Mouse (Mus musculus) adrenal gland (tissue): Measurements from ENCODE around the gene Agbl2.

Experiments
- intact Hi-C: fragments of 180-260 bp; cut with DNase I; formaldehyde crosslinking; loops from one replicate; pipeline ENCODE4 v1.15.1; 2025
- long read RNA-seq, 2 experiments: library from polyadenylated mRNA; unstranded; transcript quantifications; one replicate each; pipeline ENCODE4 v2.0.0; 2020; ENCODE audit warnings: borderline replicate concordance in 1 of 2; ENCODE audit not compliant: insufficient replicate concordance in 1 of 2

Agbl2 gene
- long read RNA-seq, experiment 1, result 0 reads
- long read RNA-seq, experiment 2, result 0 reads

DNA sequence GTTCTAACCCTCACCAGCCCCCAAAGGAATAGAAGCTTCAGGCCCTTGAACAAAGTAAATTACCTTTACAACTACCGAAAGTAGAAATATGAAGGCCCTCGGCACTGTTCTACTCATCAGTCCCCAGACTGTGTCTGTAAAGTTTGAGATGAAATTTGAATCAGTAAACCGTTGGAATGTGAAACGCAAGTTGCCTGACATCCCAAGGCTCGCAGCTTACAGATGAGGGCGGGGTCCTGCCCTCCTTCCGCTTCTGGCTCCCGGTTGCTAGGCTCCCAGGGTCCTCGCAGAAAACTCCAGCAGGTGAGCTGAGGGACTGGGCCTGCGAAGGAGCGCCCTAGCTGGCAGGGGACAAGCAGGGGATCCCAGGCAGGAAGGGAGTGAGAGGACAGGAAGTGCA, at the start of gene Agbl2:
Agbl2 (plus strand) TSS at position 270 of the 400 bp plus-strand sequence.
- intact Hi-C loops, result no loop called here

DNA sequence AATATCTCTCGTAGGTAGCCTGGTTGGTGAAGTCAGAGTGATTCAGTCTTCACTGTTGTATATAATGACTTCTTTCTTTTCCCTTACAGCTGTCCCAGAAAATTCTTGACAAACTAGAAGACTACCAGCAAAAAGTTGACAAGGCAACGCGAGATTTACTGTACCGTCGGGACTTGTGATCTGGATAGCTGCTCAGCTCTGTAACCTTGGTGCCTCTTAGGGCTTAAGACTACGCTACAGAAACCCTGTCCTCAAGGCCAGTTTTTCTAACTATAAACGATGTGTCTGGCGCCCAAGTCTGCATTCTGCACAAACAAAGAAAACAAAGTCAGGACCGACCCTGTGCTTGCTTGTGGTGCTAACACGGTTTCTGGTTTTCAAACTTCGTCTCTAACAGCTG, 47.2 kb upstream of the Agbl2 start:
- intact Hi-C loops, result no loop called here

DNA sequence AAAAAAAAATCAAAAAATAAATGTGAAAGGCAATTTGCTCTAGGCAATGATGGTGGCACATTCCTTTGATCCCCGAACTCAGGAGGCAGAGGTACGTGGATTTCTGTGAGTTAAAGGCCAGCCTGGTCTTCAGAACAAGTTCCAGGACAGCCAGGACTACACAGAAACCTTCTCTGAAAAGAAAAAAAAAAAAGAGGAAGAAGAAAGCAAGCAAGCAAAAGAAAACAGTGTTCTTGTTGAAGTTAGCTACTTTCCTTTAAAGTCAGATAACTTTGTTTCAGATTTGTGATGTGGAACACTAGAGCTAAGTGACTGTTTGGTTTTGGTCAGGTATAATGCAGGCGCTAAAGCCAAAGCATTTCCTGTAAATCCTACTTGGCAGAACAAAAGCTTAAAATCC, 43.7 kb upstream of the Agbl2 start:
- intact Hi-C loops, result no loop called here

DNA sequence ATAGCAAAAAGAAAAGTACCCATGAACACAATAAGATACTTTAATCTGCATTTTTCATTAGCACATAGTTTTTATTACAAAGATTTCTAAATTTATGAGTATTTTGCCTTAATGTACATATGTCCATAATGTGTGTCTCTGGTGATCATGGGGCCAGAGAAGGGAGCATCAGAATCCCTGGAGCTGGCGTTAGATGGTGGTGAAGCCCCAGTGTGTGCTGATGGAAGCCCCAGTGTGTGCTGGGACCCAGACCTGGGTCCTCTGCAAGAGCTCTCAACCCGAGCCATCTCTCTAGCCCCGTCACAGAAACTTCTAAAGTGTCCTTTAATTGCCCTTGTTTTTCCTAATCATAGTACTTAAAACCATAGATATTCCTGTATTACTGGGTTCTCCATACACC, 43.2 kb upstream of the Agbl2 start:
- intact Hi-C loops, result no loop called here

DNA sequence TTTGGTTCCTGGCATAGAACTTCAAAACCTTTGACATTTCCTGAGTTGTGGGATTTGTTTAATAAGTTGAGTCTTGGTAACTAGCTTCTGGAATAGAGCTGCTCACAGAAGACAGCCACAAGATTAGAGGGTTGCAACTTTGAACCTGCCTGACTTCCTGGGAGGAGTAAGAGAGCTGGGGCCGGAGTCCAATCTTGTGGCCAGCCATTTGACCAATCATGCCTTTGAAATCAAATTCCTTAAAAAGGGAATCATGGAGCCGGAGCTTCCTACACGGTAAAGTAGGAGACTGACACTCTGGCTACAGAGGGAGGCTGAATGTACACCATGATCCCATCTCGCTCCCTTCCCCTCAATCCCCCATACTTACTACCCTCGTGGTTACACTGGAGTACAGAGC, 42.6 kb upstream of the Agbl2 start:
- intact Hi-C loops, result no loop called here

DNA sequence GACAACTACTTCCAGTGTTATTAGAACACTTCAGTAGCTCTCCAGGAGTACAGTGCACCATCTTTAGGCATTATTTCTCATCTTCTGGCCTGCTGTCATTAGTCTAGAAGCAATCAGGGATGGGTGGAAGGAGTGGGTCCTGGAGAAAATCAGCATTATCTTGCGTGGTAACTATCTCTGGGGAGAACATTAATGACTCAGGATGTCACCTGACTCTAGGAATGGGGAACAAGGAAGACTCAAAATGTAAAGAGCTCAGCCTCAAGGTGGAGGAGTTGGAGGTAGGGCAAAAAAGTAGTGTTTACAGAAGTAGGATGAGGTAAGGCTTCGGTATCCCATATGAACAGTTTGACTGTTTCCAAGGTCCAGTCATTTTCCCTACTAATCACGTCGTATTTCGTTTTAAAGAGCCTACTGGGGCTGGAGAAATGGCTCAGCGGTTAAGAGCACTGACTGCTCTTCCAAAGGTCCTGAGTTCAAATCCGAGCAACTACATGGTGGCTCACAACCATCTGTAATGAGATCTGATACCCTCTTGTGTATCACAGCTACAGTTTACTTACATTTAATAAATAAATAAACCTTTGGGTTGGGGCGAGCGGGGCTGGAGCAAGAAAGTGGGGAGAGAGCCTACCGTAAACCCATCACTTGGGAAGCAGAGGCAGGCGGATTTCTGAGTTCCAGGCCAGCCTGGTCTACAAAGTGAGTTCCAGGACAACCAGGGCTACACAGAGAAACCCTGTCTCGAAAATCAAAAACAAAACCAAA, 38.1 kb upstream of the Agbl2 start:
- intact Hi-C loops, result no loop called here

DNA sequence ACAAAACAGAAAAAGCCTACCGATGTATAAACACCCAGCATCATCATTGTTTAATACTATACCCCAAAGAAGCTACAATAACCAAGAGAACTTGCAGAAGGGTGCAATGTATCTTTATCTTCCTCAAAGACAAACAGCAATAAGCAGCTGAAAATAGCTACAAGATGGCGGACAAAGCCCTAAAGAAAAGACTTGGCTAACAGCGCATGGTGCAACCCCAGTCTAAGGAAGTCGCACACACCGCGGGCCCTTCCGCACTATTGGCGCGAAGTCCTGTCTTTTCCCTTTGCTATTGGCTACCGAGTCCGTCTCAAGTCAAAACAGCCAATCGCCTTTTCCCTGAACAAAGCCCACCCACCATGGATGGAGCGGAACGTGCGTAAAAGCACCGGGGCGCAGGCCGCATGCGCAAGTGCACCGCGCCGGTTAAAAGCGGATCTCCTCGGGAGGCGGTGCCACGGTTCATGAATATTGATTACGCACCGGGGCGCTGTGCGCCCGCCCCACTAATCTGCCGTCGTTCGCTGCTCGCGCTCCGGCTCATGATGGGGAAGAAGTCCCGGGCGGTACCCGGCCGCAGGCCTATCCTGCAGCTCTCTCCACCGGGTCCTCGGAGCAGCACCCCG, 37.4 kb upstream of the Agbl2 start, which contains the start of gene Fnbp4:
Fnbp4 (plus strand) TSS at position 318 of the 626 bp plus-strand sequence.
- intact Hi-C loops, result no loop called here

DNA sequence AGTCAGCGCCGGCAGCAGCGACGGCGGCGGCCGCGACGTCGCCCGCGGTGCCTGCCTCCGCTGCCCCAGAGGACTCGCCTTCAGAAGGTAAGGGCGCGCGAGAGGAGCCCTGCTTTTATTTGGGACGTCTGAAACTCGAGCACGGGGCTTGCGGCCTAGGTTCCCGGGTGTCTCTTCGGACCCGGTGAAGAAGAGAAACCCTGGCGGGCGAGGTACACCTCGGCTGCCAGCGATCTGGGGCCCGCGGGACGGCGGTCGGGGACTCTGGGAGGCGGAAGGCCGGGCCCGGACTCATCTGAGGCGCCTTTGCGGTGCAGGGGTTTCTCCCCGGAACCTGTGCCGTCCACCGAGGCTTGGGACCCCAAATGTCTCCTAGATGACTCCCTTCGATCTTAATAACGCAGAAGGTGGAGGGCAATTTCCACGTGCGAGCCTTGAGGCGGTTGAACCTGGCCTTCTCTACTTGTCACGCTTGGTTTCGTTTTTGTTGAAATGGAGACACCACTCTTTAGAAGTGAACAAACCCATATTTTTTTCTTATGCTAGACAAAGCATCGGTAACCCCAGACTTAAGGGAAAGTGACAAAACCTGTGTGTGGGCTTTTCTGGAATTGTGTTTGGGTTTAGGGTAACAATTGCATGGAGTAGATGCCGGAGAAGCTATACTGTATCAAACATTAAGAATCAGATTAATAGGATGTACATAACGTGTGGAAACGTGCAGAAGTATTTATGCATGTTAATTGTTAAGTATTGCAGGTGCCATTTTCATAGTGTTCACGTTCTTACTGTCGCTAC, 36.6 kb upstream of the Agbl2 start:
- intact Hi-C loops, result no loop called here

DNA sequence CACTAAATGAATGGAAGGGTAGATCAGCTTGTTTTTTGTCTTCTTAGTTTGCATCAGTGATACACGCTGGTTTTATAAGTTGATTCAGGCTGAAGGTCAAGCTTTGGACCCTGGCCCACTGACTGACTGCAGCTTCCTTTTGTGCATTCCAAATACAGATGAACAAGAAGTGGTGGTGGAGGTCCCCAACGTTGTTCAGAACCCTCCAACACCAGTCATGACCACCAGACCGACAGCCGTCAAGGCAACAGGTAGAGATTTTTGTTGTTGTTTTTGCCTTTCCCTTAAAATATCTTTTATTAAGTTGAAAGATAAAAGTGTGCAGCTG, 36.0 kb upstream of the Agbl2 start:
- intact Hi-C loops, result no loop called here

DNA sequence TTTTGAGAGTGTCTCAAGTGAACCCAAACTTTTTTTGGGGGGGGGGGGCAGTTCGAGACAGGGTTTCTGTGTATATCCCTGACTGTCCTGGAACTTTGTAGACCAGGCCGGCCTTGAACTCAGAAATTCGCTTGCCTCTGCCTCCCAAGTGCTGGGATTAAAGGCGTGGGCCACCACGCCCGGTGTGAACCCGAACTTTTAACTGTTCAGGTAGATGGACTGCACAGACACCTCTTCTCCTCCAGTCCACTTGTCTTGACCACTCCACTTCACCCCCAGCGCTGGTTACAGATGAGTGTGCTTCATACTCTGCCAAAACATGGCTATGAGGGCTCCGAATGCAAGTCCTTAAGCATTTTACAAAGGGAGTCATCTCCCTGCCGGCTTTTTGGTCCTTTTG, 35.4 kb upstream of the Agbl2 start:
- intact Hi-C loops, result no loop called here

DNA sequence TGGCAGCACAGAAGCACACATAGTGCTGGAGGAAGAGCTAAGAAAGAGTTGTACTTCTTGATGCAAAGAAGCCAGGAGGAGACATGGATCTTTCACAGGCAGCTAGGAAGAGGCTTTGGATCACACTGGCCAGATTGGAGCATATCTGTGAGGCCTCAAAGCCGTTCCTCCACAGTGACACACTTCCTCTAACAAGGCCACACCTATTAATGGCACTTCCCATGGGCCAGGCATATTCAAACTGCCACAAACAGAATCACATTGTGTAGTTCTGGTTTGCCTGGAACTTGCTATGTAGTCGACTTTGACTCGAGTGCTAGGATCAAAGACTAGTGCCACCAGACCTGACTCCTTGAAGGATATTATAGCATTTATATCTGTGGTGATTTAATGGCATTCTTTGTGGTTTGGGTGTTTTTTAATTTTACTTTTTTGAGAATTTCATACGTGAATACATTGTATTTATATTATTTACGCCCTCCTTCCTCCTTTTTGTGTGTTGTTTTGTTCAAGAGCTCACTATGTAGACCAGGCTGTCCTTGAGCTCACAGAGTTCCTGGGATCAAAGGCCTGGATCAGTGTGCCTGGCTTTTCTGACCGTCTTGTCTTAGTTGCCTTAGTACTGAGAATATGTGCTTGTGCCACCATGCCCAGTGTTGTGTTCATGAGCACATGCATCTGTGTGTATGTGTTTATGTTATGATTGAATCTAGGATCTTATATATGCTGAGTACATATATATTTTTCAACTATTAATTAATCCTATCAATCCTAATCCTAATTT, 32.7 kb upstream of the Agbl2 start:
- intact Hi-C loops, result no loop called here

DNA sequence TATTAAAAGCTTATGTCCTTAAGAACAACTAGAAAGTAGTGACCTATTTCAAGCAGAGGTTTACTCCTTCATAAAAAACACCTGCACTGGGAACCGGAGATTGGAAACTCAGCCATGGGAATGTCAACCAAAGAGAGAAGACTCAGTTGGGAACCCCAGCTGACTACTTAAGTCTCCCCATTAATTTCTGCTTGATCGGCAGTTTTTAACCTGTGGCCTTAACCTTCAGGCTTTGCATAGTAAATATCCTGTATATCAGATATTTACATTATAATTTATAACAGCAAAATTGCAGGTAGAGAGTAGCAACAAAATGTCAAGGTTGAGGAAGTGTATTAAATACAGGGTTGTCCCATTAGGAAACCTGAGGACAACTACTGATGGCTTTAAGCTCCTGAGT, 29.0 kb upstream of the Agbl2 start:
- intact Hi-C loops, result no loop called here

DNA sequence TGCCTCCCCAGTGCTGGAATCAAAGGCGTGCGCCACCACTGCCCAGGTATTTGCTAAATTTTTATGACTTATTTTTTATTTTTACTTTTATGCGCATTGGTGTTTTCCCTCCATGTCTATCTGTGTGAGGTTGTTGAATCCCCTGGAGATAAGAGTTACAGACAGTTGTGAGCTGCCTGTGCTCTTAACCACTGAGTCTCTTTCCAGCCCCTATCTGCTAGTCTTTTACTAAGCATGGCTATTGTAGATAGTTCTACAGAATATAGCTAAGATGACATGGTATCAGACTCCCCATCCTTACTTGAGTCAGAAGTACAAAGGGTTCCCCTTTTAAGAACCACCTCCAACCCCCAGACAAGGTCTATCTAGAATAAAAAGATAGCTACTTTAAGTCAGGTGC, 28.3 kb upstream of the Agbl2 start:
- intact Hi-C loops, result no loop called here

DNA sequence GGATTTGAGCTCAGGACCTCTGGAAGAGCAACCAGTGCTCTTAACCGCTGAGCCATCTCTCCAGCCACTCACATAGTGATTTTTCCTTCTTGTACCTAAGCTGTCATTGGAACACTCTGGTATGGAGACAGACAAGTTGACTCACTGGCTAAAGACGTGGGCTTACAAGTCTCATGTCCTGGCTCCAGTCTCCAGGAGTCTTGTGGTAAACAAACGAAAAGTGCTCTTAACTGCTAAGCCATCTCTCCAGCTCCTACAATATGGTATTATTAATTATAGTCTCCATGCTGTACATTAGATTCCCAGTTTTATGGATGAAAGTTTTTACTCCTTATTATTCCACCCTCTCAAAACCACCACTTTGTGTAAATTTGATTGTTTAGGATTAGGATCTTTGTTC, 17.4 kb upstream of the Agbl2 start:
- intact Hi-C loops, result no loop called here

DNA sequence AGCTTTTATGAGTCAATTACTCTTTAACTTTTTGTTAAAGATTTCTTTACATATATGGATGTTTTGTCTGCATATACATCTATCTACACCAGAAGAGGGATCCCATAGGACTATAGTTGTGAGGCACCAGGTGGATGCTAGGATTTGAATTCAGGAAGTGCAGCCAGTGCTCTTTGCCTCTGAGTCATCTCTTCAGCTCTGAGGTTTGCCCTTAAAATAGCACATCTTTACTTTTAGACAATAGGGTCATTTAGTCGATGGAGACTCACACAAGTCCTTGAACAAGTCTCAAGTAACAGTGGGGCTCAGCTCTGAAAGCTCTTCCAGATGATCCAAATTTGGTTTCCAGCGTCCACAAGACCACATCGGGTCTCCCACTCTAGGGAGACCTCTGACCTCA, 1.2 kb upstream of the Agbl2 start:
- intact Hi-C loops, result no loop called here

DNA sequence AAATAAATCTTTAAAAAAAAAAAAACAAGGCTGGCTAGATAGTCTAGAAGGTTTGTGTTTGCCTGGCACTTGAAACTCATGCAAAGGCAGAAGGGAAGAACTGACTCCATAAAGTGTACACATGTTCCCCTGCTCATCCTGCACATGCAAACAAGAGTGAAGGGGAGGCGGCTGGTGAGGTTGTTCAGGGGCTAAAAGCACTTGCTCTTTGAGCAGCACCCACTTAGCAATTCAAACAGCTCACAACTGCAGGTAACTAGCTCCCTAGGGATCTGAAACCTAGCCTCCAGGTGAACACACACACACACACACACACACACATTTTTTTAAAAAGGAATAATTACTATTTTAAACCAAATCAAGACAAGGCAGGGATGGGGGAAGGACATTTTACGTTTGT, 589 bp upstream of the Agbl2 start:
- intact Hi-C loops, result no loop called here

DNA sequence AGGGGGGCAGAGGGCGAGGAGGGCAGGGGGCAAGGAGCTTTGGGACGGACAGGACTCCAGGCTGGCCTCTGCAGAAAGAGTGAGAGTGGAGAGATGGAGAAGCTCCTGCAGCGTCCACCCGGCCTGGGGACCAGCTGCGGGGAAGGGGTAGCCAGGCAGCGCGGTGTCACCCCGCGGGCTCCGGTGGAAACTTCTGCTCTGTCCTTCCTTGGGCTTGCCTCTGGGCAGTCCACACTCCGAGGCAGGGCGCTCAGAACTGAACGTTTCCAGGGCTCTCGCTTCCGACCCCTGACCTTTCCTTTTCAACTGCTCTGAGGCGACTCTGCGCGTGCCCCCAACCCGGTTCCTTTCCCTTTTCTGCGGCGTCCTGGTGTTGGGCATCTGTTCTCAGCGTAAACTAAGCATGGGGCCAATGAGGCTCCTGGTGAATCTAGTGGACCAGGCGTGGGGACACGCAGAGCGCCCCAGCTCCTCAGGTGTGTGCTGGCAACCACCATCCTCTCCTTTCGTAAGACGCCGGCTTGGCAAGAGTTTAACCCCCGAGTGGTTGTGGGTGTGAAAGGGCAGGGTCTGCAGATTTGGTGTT, 467 bp downstream of the Agbl2 start:
- intact Hi-C loops, result no loop called here

DNA sequence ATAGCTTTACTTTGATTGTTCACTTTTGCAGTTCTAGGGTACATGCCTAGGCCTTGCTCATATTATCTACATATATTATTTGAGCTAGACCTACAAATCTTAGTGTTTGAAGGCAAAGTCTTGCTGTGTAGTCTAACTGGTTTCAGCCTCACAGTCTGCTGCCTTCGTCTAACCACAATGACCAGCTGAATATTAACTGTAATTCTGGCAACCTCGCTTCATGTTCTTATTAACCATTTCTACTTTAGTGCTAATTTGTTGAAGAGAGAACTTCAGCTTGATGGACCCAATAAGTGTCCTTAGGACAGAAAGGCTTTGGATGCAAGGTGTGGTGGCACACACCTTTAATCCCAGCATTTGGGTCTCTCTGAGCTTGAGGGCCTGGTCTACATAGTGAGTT, 5.6 kb downstream of the Agbl2 start:
- intact Hi-C loops, result no loop called here

DNA sequence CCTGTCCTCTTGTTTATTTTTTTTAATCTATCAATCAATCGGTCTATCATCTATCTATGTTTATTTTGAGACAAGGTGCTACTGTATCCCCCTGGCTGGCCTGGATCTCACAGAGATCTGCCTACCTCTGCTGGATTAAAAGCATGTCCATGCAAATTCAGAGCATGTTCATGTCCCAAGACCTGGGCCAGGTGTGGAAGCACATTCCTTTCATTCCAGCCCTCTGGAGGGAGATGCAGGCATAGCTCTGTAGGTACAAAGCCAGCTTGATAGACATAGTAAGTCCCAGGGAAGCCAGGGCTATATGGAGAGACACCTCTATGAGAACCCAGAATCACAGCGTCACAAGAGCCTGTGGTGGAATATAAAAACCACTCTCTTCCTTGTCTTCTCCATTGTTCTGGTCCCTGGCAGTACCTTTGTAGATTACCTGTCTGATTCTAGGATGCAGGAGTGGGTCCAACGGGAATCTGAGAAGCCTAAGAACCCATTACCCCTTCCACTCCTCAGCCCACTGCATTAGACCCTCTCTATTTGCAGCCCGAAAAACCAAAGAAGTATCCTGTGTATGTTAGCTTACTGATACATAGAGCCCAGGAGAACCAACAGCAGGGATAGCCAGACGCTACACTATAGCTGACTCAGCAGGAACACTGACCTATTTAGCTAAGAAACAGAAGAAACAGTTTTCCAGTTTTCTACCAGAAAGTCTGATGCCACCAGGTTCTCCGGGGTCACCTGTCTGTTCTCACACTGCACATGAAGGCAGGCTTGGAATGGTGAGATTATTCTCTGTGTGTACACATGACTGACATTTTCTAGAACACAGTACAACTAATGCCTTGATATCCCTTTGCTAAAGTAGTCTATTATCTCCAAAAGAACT, 26.0 kb downstream of the Agbl2 start:
- intact Hi-C loops, result no loop called here

DNA sequence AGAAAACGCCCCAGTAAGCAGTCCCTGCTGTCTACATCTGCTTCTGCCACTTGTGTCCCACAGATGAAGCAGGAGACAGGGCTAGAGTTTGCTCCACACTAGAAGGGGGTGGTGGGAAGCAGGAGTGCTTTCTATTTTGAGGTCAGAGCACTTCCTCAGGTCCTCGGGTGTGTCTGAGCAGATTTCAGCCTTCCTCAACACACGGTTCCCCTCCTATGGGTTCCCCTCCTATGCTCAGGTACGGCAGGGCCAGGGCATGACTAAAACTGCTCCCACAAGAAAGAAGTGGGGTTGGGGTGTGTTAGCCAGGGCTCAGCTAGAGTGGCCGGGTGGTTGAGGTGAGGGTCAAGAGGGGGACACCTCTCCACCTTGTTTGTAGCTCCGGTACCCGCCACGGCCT, 28.2 kb downstream of the Agbl2 start:
- intact Hi-C loops, result no loop called here
